Mouse (Mus musculus): Measurements from ENCODE around the gene Mettl7a2.
A peak's percentile ranks its signal among the peaks of the same experiment; 100 is the strongest.
"Not testable (repeated sequence)": the region's sequence is repeated elsewhere in the genome, so short reads cannot be mapped to it uniquely, and the experiment has no call there.

Gene Mettl7a2

GRCm38 (mm10) chr15:100352711-100353250 lies at the start of gene Mettl7a2, which contains the start of gene Methig1:
Gene Mettl7a2 (plus strand): TSS chr15:100353200.
Gene Methig1 (plus strand): TSS chr15:100353149.
- DNase-seq (ENCODE audit: low read depth) = no peak

GRCm38 (mm10) chr15:100303428-100304018 lies 49.5 kb upstream of the Mettl7a2 start:
- DNase-seq (ENCODE audit: low read depth) = no peak

GRCm38 (mm10) chr15:100304019-100304991 lies 48.7 kb upstream of the Mettl7a2 start, which contains the start of gene Mettl7a1:
Gene Mettl7a1 (plus strand): TSS chr15:100304140.
- peak; percentile 72 for DNase-seq (ENCODE audit: low read depth)

- no peak for DNase-seq (ENCODE audit: low read depth)
Observed at GRCm38 (mm10) chr15:100306201-100306600, 46.8 kb upstream of the Mettl7a2 start.

GRCm38 (mm10) chr15:100307438-100308096 lies 45.4 kb upstream of the Mettl7a2 start:
- peak; percentile 78 for DNase-seq (ENCODE audit: low read depth)

- peak; percentile 59 for DNase-seq (ENCODE audit: low read depth)
Observed at GRCm38 (mm10) chr15:100312346-100312745, 40.7 kb upstream of the Mettl7a2 start.

- no peak for DNase-seq (ENCODE audit: low read depth)
Observed at GRCm38 (mm10) chr15:100314448-100315145, 38.4 kb upstream of the Mettl7a2 start.

- DNase-seq (ENCODE audit: low read depth) = not testable (repeated sequence)
Observed at GRCm38 (mm10) chr15:100318014-100318671, 34.9 kb upstream of the Mettl7a2 start.

- no peak for DNase-seq (ENCODE audit: low read depth)
Observed at GRCm38 (mm10) chr15:100319884-100320283, 33.1 kb upstream of the Mettl7a2 start.

- DNase-seq (ENCODE audit: low read depth) = no peak
Observed at GRCm38 (mm10) chr15:100320295-100320905, 32.6 kb upstream of the Mettl7a2 start.

GRCm38 (mm10) chr15:100321134-100321533 lies 31.9 kb upstream of the Mettl7a2 start:
- DNase-seq (ENCODE audit: low read depth) = no peak

- DNase-seq (ENCODE audit: low read depth) = no peak
Observed at GRCm38 (mm10) chr15:100324021-100324591, 28.9 kb upstream of the Mettl7a2 start.

- DNase-seq (ENCODE audit: low read depth) = no peak
Observed at GRCm38 (mm10) chr15:100325235-100325634, 27.8 kb upstream of the Mettl7a2 start.

- DNase-seq (ENCODE audit: low read depth) = not testable (repeated sequence)
Observed at GRCm38 (mm10) chr15:100328089-100328488, 24.9 kb upstream of the Mettl7a2 start.

- DNase-seq (ENCODE audit: low read depth) = not testable (repeated sequence)
Observed at GRCm38 (mm10) chr15:100329336-100329735, 23.7 kb upstream of the Mettl7a2 start.

GRCm38 (mm10) chr15:100330739-100331138 lies 22.3 kb upstream of the Mettl7a2 start:
- DNase-seq (ENCODE audit: low read depth) = no peak

GRCm38 (mm10) chr15:100332077-100332961 lies 20.7 kb upstream of the Mettl7a2 start:
- DNase-seq (ENCODE audit: low read depth) = not testable (repeated sequence)

- no peak for DNase-seq (ENCODE audit: low read depth)
Observed at GRCm38 (mm10) chr15:100334629-100335028, 18.4 kb upstream of the Mettl7a2 start, which contains the start of gene Mettl7a3. Gene Mettl7a3 (plus strand): TSS chr15:100334929.

- not testable (repeated sequence) for DNase-seq (ENCODE audit: low read depth)
Observed at GRCm38 (mm10) chr15:100337328-100337727, 15.7 kb upstream of the Mettl7a2 start.

Data from naive thymus-derived CD4-positive, alpha-beta T cell, adult 2 months (primary cell).